Mouse (Mus musculus) embryonic facial prominence, embryonic 14.5 days (tissue): ENCODE results near the gene Limk1. TPM values are rescaled to one million over a fixed set of nuclear protein-coding genes. Genes with fewer than 3 reads are reported as not detected.

Experiments
- ATAC-seq: fragments of 200-750 bp; cut with Nextera tagmentation; 2 replicates; pipeline ENCODE4 v1.8.0; 2017; ENCODE audit warnings: low read depth, moderate number of reproducible peaks, moderate TSS enrichment
- DNase-seq: peaks from one replicate; pipeline ENCODE4 v3.0.0-alpha.2; 2015; ENCODE audit warnings: low spot score
- H3K27ac ChIP-seq: fragments of 300-500 bp; sonication (generic); replicated peaks from 2 replicates; pipeline ENCODE4 v1.5.1; 2014; ENCODE audit warnings: low read depth, mild to moderate bottlenecking, low read length, moderate library complexity
- H3K27me3 ChIP-seq: fragments of 300-500 bp; sonication (generic); replicated peaks from 2 replicates; pipeline ENCODE4 v1.6.1; 2014; ENCODE audit warnings: low read length; ENCODE audit not compliant: control insufficient read depth, insufficient read depth
- H3K36me3 ChIP-seq: fragments of 300-500 bp; sonication (generic); 2 replicates; pipeline ENCODE4 v1.6.1; 2014; ENCODE audit warnings: low read length, mixed read lengths; ENCODE audit not compliant: control insufficient read depth, insufficient read depth
- H3K4me1 ChIP-seq: fragments of 300-500 bp; sonication (generic); 2 replicates; pipeline ENCODE4 v1.6.1; 2014; ENCODE audit warnings: antibody characterized with exemption, low read length; ENCODE audit not compliant: control insufficient read depth, insufficient read depth
- H3K4me2 ChIP-seq: fragments of 300-500 bp; sonication (generic); 2 replicates; pipeline ENCODE4 v1.6.1; 2014; ENCODE audit warnings: low read depth, mild to moderate bottlenecking, low read length, moderate library complexity, mixed read lengths
- H3K4me3 ChIP-seq: fragments of 300-500 bp; sonication (generic); 2 replicates; pipeline ENCODE4 v1.5.1; 2014; ENCODE audit warnings: low read depth, mild to moderate bottlenecking, low read length
- H3K9ac ChIP-seq: fragments of 300-500 bp; sonication (generic); 2 replicates; pipeline ENCODE4 v1.6.1; 2014; ENCODE audit warnings: low read depth, mild to moderate bottlenecking, low read length, moderate library complexity, mixed read lengths
- H3K9me3 ChIP-seq: fragments of 300-500 bp; sonication (generic); 2 replicates; pipeline ENCODE4 v1.6.1; 2016; ENCODE audit warnings: low read length; ENCODE audit not compliant: control insufficient read depth
- WGBS: fragments of 180-500 bp; shearing (Covaris S2); extraction: QIAGEN DNeasy Blood & Tissue Kit; methylation state at CpG from one replicate; pipeline ENCODE4 v1.1.7; 2014; 5-methylcytosine and 5-hydroxymethylcytosine counted together
- polyA plus RNA-seq: library from polyadenylated mRNA; unstranded; fragments of >200 nt; fragmentation: Nextera tagmentation; extraction: Ambion mirVana; gene quantifications from 2 replicates; pipeline ENCODE4 v1.2.1, GENCODE M21; 2014

Gene Limk1
- polyA plus RNA-seq, 1 experiment from 2014 or later, result 6.2 TPM

- H3K9ac ChIP-seq, result no peak overlapping the region
- H3K36me3 ChIP-seq, result peaks cover 59% of the 10 kb centered on the region
- WGBS, result 63% methylated on average over 7 of the region's 7 CpGs
- no peaks in the 10 kb centered on the region for H3K9me3 ChIP-seq
- H3K4me1 ChIP-seq, result no peaks in the 10 kb centered on the region
- ATAC-seq (no peak), DNase-seq (no peak)
- no peaks in the 10 kb centered on the region for H3K27me3 ChIP-seq
- H3K4me2 ChIP-seq, result no peak overlapping the region
- no peak overlapping the region for H3K27ac ChIP-seq
- no peak overlapping the region for H3K4me3 ChIP-seq
Observed at GRCm38 (mm10) chr5:134711076-134711475, 22.7 kb upstream of the Limk1 start.

- Histone ChIP-seq H3K27me3 (no peaks in the 10 kb centered on the region), H3K27ac (no peak overlapping the region), H3K36me3 (peaks cover 50% of the 10 kb centered on the region), H3K9me3 (no peaks in the 10 kb centered on the region), H3K4me3 (no peak overlapping the region), H3K4me2 (no peak overlapping the region), H3K9ac (no peak overlapping the region), H3K4me1 (no peaks in the 10 kb centered on the region)
- 50% methylated on average over 6 of the region's 6 CpGs for WGBS
- DNase-seq (peak; percentile 16), ATAC-seq (no peak)
Observed at GRCm38 (mm10) chr5:134709275-134709674, 20.9 kb upstream of the Limk1 start.

DNA sequence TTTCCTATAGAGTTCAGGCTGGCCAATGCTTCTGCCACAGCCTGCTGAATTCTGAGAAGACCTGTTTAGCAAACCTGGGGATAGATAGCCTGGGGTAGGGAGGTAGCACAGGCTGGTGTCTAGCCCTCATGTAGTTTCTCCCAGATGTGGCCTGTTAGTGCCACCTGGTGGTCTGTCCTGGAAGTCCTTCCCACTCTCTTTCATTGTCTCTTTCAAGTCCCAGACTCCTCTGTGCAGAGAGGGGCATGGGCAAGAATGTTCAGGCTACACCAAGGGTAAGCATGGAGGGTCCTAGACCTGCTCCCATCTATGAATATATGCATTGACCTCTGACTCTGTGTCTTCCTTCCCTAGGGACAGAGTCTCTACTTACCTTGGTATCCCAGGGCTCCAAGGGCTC, 15.8 kb upstream of the Limk1 start:
- Histone ChIP-seq H3K4me3 (no peak overlapping the region), H3K27me3 (no peaks in the 10 kb centered on the region), H3K27ac (no peak overlapping the region), H3K9me3 (no peaks in the 10 kb centered on the region), H3K4me1 (no peaks in the 10 kb centered on the region), H3K4me2 (no peak overlapping the region), H3K9ac (no peak overlapping the region), H3K36me3 (peaks cover 23% of the 10 kb centered on the region)
- DNase-seq, result peak; percentile 57
- ATAC-seq, result peak; percentile 56

- Histone ChIP-seq H3K9ac (no peak overlapping the region), H3K4me1 (no peaks in the 10 kb centered on the region), H3K9me3 (no peaks in the 10 kb centered on the region), H3K4me2 (no peak overlapping the region), H3K27ac (no peak overlapping the region), H3K4me3 (no peak overlapping the region), H3K36me3 (no peaks in the 10 kb centered on the region), H3K27me3 (no peaks in the 10 kb centered on the region)
- no peak for ATAC-seq
- DNase-seq, result no peak
- 48% methylated on average over 2 of the region's 2 CpGs for WGBS
Observed at GRCm38 (mm10) chr5:134695539-134695938, 7.1 kb upstream of the Limk1 start.

DNA sequence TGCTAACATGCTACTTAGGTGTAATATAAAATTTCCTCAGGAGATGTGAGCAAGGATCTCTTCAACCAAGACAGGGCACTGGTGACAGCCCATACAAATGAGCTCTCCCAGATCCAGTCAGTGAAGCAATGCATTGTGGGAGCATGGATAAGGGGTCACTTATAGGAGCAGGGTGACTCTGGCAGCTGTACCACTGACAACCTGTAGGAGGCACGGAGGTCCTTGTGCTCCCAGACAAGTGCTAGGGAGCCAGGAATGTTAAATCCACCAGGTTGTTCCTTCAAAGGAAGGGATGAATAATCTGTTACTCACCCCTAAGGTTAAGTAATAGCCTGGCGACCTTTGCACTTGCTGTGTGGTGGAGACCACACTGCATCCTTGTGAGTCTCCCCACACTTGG, 6.7 kb upstream of the Limk1 start:
- whole genome bisulfite sequencing, result 17% methylated on average over 2 of the region's 2 CpGs
- H3K27ac ChIP-seq, result no peak overlapping the region

DNA sequence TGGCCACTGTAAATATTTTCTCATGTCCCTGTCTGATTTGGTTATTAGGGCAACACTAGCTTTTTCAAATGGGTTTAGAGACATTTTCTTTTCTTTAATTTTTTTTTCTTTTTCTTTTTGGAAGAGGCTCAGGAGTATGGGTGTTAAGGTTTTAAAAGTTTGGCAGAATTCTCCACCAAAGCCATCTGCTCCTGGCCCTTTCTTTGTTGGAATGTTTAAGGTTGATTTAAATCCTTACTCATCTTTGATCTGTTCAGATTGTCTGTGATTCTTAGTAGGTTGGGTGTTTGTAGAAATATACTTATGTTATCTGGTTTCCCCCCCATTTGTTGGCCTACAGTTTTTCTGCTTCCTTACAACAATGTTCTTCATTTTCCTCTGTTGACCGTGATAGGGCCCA, 4.3 kb upstream of the Limk1 start:
- Histone ChIP-seq H3K36me3 (no peaks in the 10 kb centered on the region), H3K9me3 (no peaks in the 10 kb centered on the region), H3K4me3 (no peak overlapping the region), H3K4me1 (no peaks in the 10 kb centered on the region; the same call in 1 of the 2 replicates), H3K4me2 (no peak overlapping the region), H3K27ac (no peak overlapping the region), H3K27me3 (no peaks in the 10 kb centered on the region), H3K9ac (no peak overlapping the region)
- ATAC-seq (no peak), DNase-seq (no peak)
- 69% methylated on average over 1 of the region's 1 CpGs for WGBS

More for the DNA sequence above, 6.7 kb upstream of the Limk1 start:
- Histone ChIP-seq H3K9ac (no peak overlapping the region), H3K9me3 (no peaks in the 10 kb centered on the region), H3K27me3 (no peaks in the 10 kb centered on the region), H3K4me3 (no peak overlapping the region), H3K4me1 (no peaks in the 10 kb centered on the region), H3K4me2 (no peak overlapping the region), H3K36me3 (no peaks in the 10 kb centered on the region)
- no peak for DNase-seq
- ATAC-seq, result no peak

- ATAC-seq, result peak; percentile 97
- Histone ChIP-seq H3K36me3 (peaks cover 20% of the 10 kb centered on the region), H3K4me3 (peak overlapping the region; percentile 81), H3K9ac (peak overlapping the region; percentile 83), H3K4me1 (no peaks in the 10 kb centered on the region; the same call in 1 of the 2 replicates), H3K4me2 (peak overlapping the region; percentile 65), H3K27ac (peak overlapping the region; percentile 81), H3K9me3 (no peaks in the 10 kb centered on the region), H3K27me3 (no peaks in the 10 kb centered on the region)
- 0% methylated on average over 18 of the region's 38 CpGs for WGBS
- peak; percentile 99 for DNase-seq
Observed at GRCm38 (mm10) chr5:134688718-134689284, 403 bp upstream of the Limk1 start.

DNA sequence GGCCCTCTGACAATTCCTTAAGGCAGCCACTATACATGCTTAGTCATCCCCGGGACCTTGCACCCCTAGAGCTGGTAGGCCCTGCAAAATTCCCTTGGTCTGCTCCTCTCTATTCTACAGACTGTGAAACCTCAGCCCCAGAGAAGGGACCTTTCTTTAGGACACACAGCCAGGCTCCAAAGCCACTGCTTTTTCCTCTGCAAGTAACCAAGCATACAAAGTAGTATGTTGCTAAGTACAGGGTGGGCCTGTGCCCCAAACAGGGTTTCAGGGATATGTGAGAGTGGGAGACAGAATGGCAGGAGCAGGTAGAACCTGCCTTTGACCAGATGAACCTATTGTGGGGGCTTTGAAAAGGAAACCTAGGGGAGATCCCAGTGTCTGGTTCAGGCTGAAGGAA, 1.2 kb downstream of the Limk1 start:
- ATAC-seq, result no peak
- WGBS, result 92% methylated on average over 1 of the region's 1 CpGs

GRCm38 (mm10) chr5:134686541-134686940, 1.9 kb downstream of the Limk1 start:
- ATAC-seq (no peak), DNase-seq (no peak)
- Histone ChIP-seq H3K4me1 (no peaks in the 10 kb centered on the region; the same call in 1 of the 2 replicates), H3K4me3 (no peak overlapping the region), H3K36me3 (peaks cover 35% of the 10 kb centered on the region), H3K9ac (no peak overlapping the region), H3K27me3 (no peaks in the 10 kb centered on the region), H3K9me3 (no peaks in the 10 kb centered on the region), H3K27ac (no peak overlapping the region), H3K4me2 (no peak overlapping the region)
- WGBS, result 89% methylated on average over 6 of the region's 6 CpGs

More for the DNA sequence above, 1.2 kb downstream of the Limk1 start:
- peaks cover 34% of the 10 kb centered on the region for H3K36me3 ChIP-seq
- H3K4me3 ChIP-seq, result peak overlapping the region; percentile 81
- H3K9me3 ChIP-seq, result no peaks in the 10 kb centered on the region
- no peak overlapping the region for H3K27ac ChIP-seq
- H3K4me1 ChIP-seq, result no peaks in the 10 kb centered on the region; the same call in 1 of the 2 replicates
- no peak for DNase-seq
- H3K4me2 ChIP-seq, result peak overlapping the region; percentile 65
- no peaks in the 10 kb centered on the region for H3K27me3 ChIP-seq
- H3K9ac ChIP-seq, result 0 out of 2 replicates have a peak overlapping the region, but pooled peaks have one; percentile 83
